Mouse (Mus musculus) liver, embryonic 14.5 days (tissue): ENCODE results near the gene Alg5. TPM values are rescaled to one million over a fixed set of nuclear protein-coding genes. Genes with fewer than 3 reads are reported as not detected.
A peak's percentile ranks its signal among the peaks of the same experiment; 100 is the strongest.
"Not testable (repeated sequence)": the region's sequence is repeated elsewhere in the genome, so short reads cannot be mapped to it uniquely, and the experiment has no call there.

Experiments
- ATAC-seq: fragments of 200-750 bp; cut with Nextera tagmentation; 2 replicates; pipeline ENCODE4 v1.8.0; 2017; ENCODE audit warnings: moderate number of reproducible peaks, mild to moderate bottlenecking, moderate library complexity; ENCODE audit not compliant: insufficient read depth
- DNase-seq, 3 experiments: peaks; one replicate each; pipeline ENCODE4 v3.0.0-alpha.2; 2012 to 2013; ENCODE audit warnings: low read depth in 3 of 3, low spot score in 3 of 3
- H3K27ac ChIP-seq: fragments of 300-500 bp; sonication (generic); 2 replicates; pipeline ENCODE4 v1.5.1; 2014; ENCODE audit warnings: moderate library complexity, mild to moderate bottlenecking, control low read depth, inconsistent platforms
- H3K27me3 ChIP-seq: fragments of 300-500 bp; sonication (generic); 2 replicates; pipeline ENCODE4 v1.6.1; 2014; ENCODE audit warnings: mild to moderate bottlenecking, low read length, moderate library complexity; ENCODE audit not compliant: control insufficient read depth, insufficient read depth
- H3K36me3 ChIP-seq: fragments of 300-500 bp; sonication (generic); replicated peaks from 2 replicates; pipeline ENCODE4 v1.6.1; 2014; ENCODE audit warnings: low read depth; ENCODE audit not compliant: control insufficient read depth, insufficient read depth
- H3K4me1 ChIP-seq, 2 experiments: fragments of 200-500 bp in 1 of 2; fragments of 300-500 bp in 1 of 2; sonication (generic) in 1 of 2; replicated peaks; 2 replicates each; pipeline ENCODE4 v1.6.1; 2012 to 2014; ENCODE audit warnings: antibody characterized with exemption in 1 of 2, inconsistent platforms in 1 of 2, low read length in 1 of 2; ENCODE audit not compliant: control insufficient read depth in 2 of 2, insufficient read depth in 2 of 2
- H3K4me2 ChIP-seq: fragments of 300-500 bp; sonication (generic); 2 replicates; pipeline ENCODE4 v1.6.1; 2014; ENCODE audit warnings: low read depth, mild to moderate bottlenecking, control low read depth, moderate library complexity
- H3K4me3 ChIP-seq, 2 experiments: fragments of 200-500 bp in 1 of 2; fragments of 300-500 bp in 1 of 2; sonication (generic) in 1 of 2; 2 replicates each; pipeline ENCODE4 v1.5.1; 2012 to 2014; ENCODE audit warnings: low read depth in 2 of 2, low read length in 2 of 2, mild to moderate bottlenecking in 2 of 2, control low read depth in 1 of 2, inconsistent platforms in 1 of 2, moderate library complexity in 1 of 2; ENCODE audit not compliant: insufficient read depth in 1 of 2
- H3K9ac ChIP-seq: fragments of 300-500 bp; sonication (generic); replicated peaks from 2 replicates; pipeline ENCODE4 v1.6.1; 2014; ENCODE audit warnings: mild to moderate bottlenecking, control low read depth, moderate library complexity
- H3K9me3 ChIP-seq: fragments of 300-500 bp; sonication (generic); 2 replicates; pipeline ENCODE4 v1.6.1; 2016; ENCODE audit warnings: low read length, mixed read lengths; ENCODE audit not compliant: control insufficient read depth
- CTCF ChIP-seq: IDR thresholded peaks from 2 replicates; pipeline ENCODE4 v1.5.1; 2016; ENCODE audit warnings: antibody characterized with exemption, low read depth, control low read depth
- EP300 ChIP-seq: IDR thresholded peaks from 2 replicates; pipeline ENCODE4 v1.6.1; 2016; ENCODE audit warnings: antibody characterized with exemption, low read depth
- whole genome bisulfite sequencing: fragments of 180-500 bp; shearing (Covaris S2); extraction: QIAGEN DNeasy Blood & Tissue Kit; methylation state at CpG from one replicate; pipeline ENCODE4 v1.1.7; 2014; ENCODE audit not compliant: insufficient replicate concordance; 5-methylcytosine and 5-hydroxymethylcytosine counted together
- polyA plus RNA-seq, 2 experiments: library from polyadenylated mRNA; depleted of rRNA in 1 of 2; stranded (reverse) in 1 of 2; unstranded in 1 of 2; fragments of >200 nt; fragmentation: Nextera tagmentation in 1 of 2; extraction: Ambion mirVana in 1 of 2; gene quantifications; 2 replicates each; pipeline versions ENCODE4 v1.2.1 to v1.2.3; 2012 to 2014

Alg5 gene
- polyA plus RNA-seq, 2 experiments: 12.2 to 29.3 TPM

DNA sequence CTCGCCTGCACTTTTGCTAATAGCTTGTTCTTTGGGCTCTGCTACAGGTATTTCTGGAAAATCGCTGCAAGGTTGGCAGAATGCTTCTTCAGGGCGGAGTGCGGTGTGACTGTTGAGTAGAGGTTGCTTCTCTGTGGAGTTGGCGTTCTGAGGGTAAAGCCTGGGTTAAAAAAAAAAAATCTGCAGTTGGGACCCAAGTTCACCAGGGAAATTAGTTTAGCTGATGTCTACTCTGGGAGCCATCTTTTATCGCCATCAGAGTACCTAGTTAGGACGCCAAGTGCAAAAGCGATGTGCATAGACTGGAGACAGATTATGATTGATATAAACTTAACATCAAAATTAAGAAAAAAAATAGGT, 42.3 kb upstream of the Alg5 start:
- Histone ChIP-seq H3K4me3 (peak overlapping the region; percentile 62 to 95), H3K36me3 (peaks cover 8% of the 10 kb centered on the region), H3K4me2 (peak overlapping the region; percentile 85), H3K27ac (peak overlapping the region; percentile 91), H3K4me1 (peaks cover 5% of the 10 kb centered on the region in 2 experiments), H3K9ac (peak overlapping the region; percentile 82), H3K9me3 (no peaks in the 10 kb centered on the region), H3K27me3 (no peaks in the 10 kb centered on the region)
- WGBS: 0% methylated on average over 8 of the region's 8 CpGs
- DNase-seq (peak; percentile 6 to 49 (median 22)), ATAC-seq (no peak; the same call in 1 of the 2 replicates)
- TF ChIP-seq EP300: no peak
- TF ChIP-seq CTCF: no peak

DNA sequence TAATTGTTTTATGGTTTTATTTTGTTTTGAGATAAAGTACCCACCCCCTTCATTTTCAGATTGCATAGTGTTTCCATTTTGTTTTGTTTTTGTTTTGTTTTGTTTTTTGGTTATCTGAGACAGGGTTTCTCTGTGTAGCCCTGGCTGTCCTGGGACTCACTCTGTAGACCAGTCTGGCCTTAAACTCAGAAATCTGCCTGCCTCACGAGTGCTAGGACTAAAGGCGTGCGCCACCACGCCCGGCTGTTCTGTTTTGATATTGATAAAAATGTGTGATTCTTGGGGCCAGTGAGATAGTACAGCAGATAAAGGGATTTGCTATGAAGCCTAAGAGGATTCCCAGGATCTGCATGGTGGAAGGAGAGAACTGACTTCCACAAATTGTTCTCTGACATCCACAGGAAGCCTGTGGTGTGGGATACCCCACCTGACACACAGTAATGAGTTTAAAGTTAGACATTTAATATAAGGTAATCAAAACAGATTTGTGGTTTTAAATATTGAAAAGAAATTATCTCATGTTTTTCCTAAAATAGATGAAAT, 35.5 kb upstream of the Alg5 start:
- ATAC-seq (peak; percentile 52; the same call in 1 of the 2 replicates), DNase-seq (peak in 2 of 3 experiments; percentile 17 to 18)
- no peak overlapping the region for H3K27ac ChIP-seq
- no peaks in the 10 kb centered on the region for H3K9me3 ChIP-seq
- peak; percentile 10; the same call in 1 of the 2 replicates for TF ChIP-seq EP300
- TF ChIP-seq CTCF: no peak
- no peaks in the 10 kb centered on the region for H3K27me3 ChIP-seq
- no peak overlapping the region for H3K4me2 ChIP-seq
- H3K4me1 ChIP-seq: peaks cover 3% of the 10 kb centered on the region in 2 experiments
- WGBS: 32% methylated on average over 5 of the region's 5 CpGs
- no peak overlapping the region for H3K4me3 ChIP-seq
- peaks cover 29% of the 10 kb centered on the region for H3K36me3 ChIP-seq
- H3K9ac ChIP-seq: no peak overlapping the region

DNA sequence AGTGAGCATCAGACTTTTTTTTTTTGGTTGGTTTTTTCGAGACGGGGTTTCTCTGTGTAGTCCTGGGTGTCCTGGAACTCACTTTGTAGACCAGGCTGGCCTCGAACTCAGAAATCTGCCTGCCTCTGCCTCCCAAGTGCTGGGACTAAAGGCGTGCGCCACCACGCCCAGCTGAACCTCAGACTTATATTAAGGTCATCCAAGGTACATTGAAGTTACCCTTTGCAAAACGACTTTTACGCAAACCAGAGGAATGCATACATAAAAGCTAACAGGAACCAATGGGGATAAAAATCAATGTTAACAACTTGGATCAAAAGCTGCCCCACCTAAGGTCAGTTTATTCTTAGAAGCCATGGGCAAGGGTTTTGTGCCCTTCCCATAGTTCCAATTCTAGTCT, 31.2 kb upstream of the Alg5 start:
- peaks cover 29% of the 10 kb centered on the region for H3K36me3 ChIP-seq
- 83% methylated on average over 8 of the region's 8 CpGs for WGBS

DNA sequence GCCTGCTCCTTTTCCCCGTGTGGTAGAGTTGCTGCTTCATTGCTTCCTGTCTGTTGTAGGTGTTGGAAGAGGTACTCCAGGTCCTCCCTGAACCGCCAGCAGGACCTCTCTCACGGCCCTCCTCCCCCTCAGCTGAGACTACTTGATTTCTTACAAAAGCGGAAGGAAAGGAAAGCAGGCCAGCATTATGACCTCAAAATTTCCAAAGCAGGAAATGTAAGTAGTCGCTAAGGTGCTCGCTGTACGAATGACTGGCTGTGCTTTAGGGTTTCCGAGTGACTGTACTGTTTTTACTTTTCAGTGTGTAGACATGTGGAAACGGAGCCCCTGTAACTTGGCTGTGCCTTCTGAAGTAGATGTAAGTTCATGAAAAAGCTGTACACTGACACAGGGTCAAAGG, 26.4 kb upstream of the Alg5 start:
- no peaks in the 10 kb centered on the region for H3K4me1 ChIP-seq
- H3K27ac ChIP-seq: no peak overlapping the region
- TF ChIP-seq CTCF: no peak
- TF ChIP-seq EP300: no peak
- ATAC-seq: no peak
- no peaks in the 10 kb centered on the region for H3K27me3 ChIP-seq
- no peak for DNase-seq
- H3K9ac ChIP-seq: no peak overlapping the region
- no peak overlapping the region for H3K4me2 ChIP-seq
- H3K9me3 ChIP-seq: no peaks in the 10 kb centered on the region
- no peak overlapping the region for H3K4me3 ChIP-seq
- WGBS: 71% methylated on average over 9 of the region's 9 CpGs
- peaks cover 38% of the 10 kb centered on the region for H3K36me3 ChIP-seq

More for the DNA sequence above, 31.2 kb upstream of the Alg5 start:
- ATAC-seq, H3K27me3 ChIP-seq, H3K9me3 ChIP-seq, H3K27ac ChIP-seq, H3K4me3 ChIP-seq, H3K4me1 ChIP-seq, DNase-seq, H3K9ac ChIP-seq, H3K4me2 ChIP-seq: not testable (repeated sequence)

DNA sequence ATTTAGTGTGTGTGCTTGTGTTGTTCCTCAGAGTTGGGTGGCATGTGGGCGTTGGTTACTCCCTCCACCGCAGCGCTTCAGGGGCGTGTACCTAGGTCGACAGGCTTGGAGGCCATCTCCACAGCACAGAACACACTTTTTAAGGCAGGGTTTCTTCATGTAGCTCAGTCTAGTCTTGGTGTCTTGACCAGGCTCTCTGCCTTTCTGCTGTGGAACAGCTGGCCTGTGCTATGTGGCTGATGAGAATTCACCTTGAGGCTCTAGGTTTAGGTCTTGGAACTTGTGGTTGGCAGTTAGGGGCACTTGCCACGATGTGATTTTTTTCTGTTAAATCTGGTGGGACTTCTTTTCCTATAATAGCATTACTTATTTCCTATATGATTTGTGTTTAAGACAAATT, 21.1 kb upstream of the Alg5 start, which contains the start of gene Gm21958:
Gm21958 (minus strand) TSS at position 101 of the 400 bp plus-strand sequence.
- H3K4me3 ChIP-seq: no peak within 1 kb of the TSS
- no peak within 1 kb of the TSS for H3K27ac ChIP-seq
- no peak within 1 kb of the TSS for H3K9ac ChIP-seq
- H3K4me1 ChIP-seq: no peaks in the 10 kb centered on the region
- no peaks in the 10 kb centered on the region for H3K9me3 ChIP-seq
- H3K4me2 ChIP-seq: no peak within 1 kb of the TSS
- DNase-seq (no peak), ATAC-seq (no peak)
- WGBS: 76% methylated on average over 6 of the region's 6 CpGs
- H3K27me3 ChIP-seq: no peaks in the 10 kb centered on the region
- TF ChIP-seq EP300: no peak
- TF ChIP-seq CTCF: no peak
- peaks cover 42% of the 10 kb centered on the region for H3K36me3 ChIP-seq
